26 mouse cellular contexts compared by ENCODE assay signal in genomic region chr11:3851872-3852271, GRCm38 (mm10). TPM values are rescaled to one million over a fixed set of nuclear protein-coding genes. Genes with fewer than 3 reads are reported as not detected.
"Had no signal": no experiment of that assay in that cellular context is flagged by ENCODE, and none has a peak within 500 bp of the region (broad histone marks: within the 10 kb centered on the region; RNA-seq: fewer than 3 reads in every experiment).

No protein-coding gene starts in this region.

- H3K27me3 ChIP-seq: kidney, embryonic 15.5 days; limb, embryonic 12.5 days; limb, embryonic 15.5 days; midbrain, embryonic 12.5 days; midbrain, embryonic 15.5 days; neural tube, embryonic 12.5 days; neural tube, embryonic 15.5 days had no signal

- H3K4me1 ChIP-seq: limb, embryonic 12.5 days; midbrain, embryonic 12.5 days; midbrain, embryonic 15.5 days; neural tube, embryonic 12.5 days had no signal

- H3K36me3 ChIP-seq: kidney, embryonic 15.5 days; limb, embryonic 12.5 days; limb, embryonic 15.5 days; midbrain, embryonic 12.5 days; midbrain, embryonic 15.5 days; neural tube, embryonic 12.5 days; neural tube, embryonic 15.5 days had no signal

- H3K27ac ChIP-seq: kidney, embryonic 15.5 days; limb, embryonic 12.5 days; limb, embryonic 15.5 days; liver, embryonic 14.5 days; macrophage; midbrain, embryonic 12.5 days; midbrain, embryonic 15.5 days; neural tube, embryonic 12.5 days; neural tube, embryonic 15.5 days; stomach, postnatal 0 days had no signal

- DNase-seq: kidney, adult 11 months; kidney, adult 8-10 months; kidney, postnatal 10 days; kidney, postnatal 36 days; layer of hippocampus, adult 9-11 months; layer of hippocampus, postnatal 36 days; left cerebral cortex, postnatal 4 days; liver, postnatal 0 days; lung, embryonic 14.5 days; retina, postnatal 1 day; right cerebral cortex, postnatal 4 days; thymus, adult 2 months; thymus, postnatal 14 days; thymus, postnatal 4 days had no signal

- ATAC-seq: liver, postnatal 0 days; lung, postnatal 0 days; midbrain, embryonic 15.5 days had no signal

- H3K4me3 ChIP-seq: kidney, embryonic 15.5 days; limb, embryonic 12.5 days; limb, embryonic 15.5 days; midbrain, embryonic 12.5 days; midbrain, embryonic 15.5 days; neural tube, embryonic 12.5 days; neural tube, embryonic 15.5 days had no signal

- H3K9ac ChIP-seq: kidney, embryonic 15.5 days; limb, embryonic 12.5 days; limb, embryonic 15.5 days; liver, embryonic 14.5 days; liver, postnatal 0 days; lung, embryonic 14.5 days; midbrain, embryonic 12.5 days; midbrain, embryonic 15.5 days; neural tube, embryonic 12.5 days; neural tube, embryonic 15.5 days had no signal

RNA-seq across cellular contexts. Expression of gene Osbp2, which starts 11.8 kb away (rescaled TPM):
- polyA plus RNA-seq: liver, postnatal 0 days had no signal

RNA-seq across cellular contexts. Expression of gene 4921536K21Rik, which starts 43.0 kb away (rescaled TPM):
- polyA plus RNA-seq: liver, embryonic 11.5 days; liver, postnatal 0 days; lung, embryonic 14.5 days had no signal
